Mouse (Mus musculus) E14TG2a.4 (cell line): ENCODE results near the gene Gm10382.

Experiments used
- CTCF ChIP-seq: conservative IDR thresholded peaks from 2 replicates; pipeline ENCODE4 v1.5.1; 2014; ENCODE audit warnings: low read length
- NANOG ChIP-seq: IDR thresholded peaks from 2 replicates; pipeline ENCODE4 v1.6.1; 2014; ENCODE audit warnings: borderline replicate concordance, low read length, mixed read lengths
- POU5F1 ChIP-seq: IDR thresholded peaks from 2 replicates; pipeline ENCODE4 v1.6.1; 2014; ENCODE audit warnings: low read length, borderline replicate concordance

DNA sequence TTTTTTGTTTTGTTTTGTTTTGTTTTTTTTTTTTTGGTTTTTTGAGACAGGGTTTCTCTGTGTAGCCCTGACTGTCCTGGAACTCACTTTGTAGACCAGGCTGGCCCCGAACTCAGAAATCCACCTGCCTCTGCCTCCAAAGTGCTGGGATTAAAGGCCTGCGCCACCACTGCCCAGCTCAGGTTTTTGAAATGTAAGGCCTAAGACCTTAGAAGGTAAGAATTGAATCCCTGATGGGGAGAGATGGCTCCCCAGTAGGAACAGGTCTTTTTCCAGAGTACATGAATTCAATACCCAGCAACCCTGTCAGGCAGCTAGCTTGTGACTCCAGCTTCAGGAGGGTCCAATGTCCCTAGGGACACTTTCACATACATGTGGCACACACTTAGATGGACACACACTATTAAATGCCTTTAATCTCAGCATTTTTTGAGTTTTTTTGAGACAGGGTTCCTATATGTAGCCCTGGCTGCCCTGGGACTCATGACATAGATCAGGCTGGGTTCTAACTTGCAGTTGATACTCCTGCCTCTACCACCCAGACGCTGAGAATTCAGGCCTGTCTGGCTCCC lies 1.9 kb downstream of the Gm10382 start:
- TF ChIP-seq CTCF (no peak), POU5F1 (no peak), NANOG (no peak)
